Mouse (Mus musculus) adrenal gland, postnatal 14 days (tissue): ENCODE results near the gene Gm45140. TPM values are rescaled to one million over a fixed set of nuclear protein-coding genes. Genes with fewer than 3 reads are reported as not detected.

Experiments
- DNase-seq: peaks from one replicate; pipeline ENCODE4 v3.0.0; 2021; ENCODE audit warnings: mixed read lengths
- total RNA-seq: library from RNA; stranded (reverse); gene quantifications from 2 replicates; pipeline ENCODE4 v1.2.3, GENCODE M21; 2021

The Gm45140 gene
- total RNA-seq, 1 experiment from 2014 or later: 6.1 TPM

DNA sequence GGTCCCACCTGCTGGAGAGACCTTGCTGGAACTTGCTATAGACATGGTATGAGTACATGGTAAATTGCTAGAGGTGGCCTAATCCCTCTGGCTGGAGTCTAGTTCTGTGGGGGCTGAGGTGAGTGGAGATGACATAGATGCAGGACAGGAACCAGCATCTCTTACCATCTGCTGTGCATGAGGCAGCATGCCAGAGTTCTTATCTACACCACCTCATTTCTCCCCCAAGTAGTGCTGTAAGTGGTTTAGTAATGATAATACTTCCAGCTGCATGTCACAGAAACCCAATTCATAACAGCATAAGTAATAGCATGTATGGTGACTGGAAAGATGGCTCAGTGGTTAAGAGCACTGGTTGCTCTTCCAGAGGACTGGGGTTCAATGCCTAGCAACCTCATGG, 95.1 kb downstream of the Gm45140 start:
- no peak for DNase-seq

DNA sequence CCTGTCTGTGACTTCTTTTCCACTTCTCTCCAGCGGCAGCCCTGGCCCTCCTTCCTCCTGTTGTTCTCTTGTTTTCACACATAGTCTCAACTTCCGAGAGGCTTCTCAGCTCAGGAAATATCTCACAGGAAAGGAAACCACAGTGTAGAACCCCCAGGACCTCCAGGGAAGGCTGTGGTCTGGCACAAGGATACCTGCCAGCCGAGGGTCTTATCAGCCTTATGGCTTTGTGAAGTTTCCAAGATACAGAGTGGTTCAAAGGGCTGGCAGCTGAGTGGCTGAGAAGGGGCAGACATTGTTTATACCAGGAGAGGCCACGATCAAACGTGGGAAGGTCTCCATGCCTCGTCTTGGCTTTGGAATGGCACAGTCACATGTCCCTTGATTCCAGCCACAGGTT, 95.7 kb downstream of the Gm45140 start:
- no peak for DNase-seq

Other genes with a start within 250 kb of the Gm45140 start
- 0.71 and 0.93 TPM in 2 replicates for gene Prokr1, start 245.1 kb downstream of the Gm45140 start, total RNA-seq
- 5.9 and 6.9 TPM in 2 replicates for gene Aplf, start 163.6 kb downstream of the Gm45140 start, total RNA-seq
- gene Efcc1, start 104.9 kb downstream of the Gm45140 start, total RNA-seq: 1.1 and 2.5 TPM in 2 replicates
- 0.52 and 0.60 TPM in 2 replicates for gene Gp9, start 57.7 kb downstream of the Gm45140 start, total RNA-seq
- gene Rab43, start 23.6 kb downstream of the Gm45140 start, total RNA-seq: 27.8 and 33.2 TPM in 2 replicates
- gene Isy1, start 3.0 kb upstream of the Gm45140 start, total RNA-seq: 41.0 and 42.3 TPM in 2 replicates
- 392 and 410 TPM in 2 replicates for gene Cnbp, start 15.3 kb upstream of the Gm45140 start, total RNA-seq
- 93.2 and 98.2 TPM in 2 replicates for gene Copg1, start 52.0 kb upstream of the Gm45140 start, total RNA-seq
- 23.3 and 24.8 TPM in 2 replicates for gene Hmces, start 78.1 kb upstream of the Gm45140 start, total RNA-seq
- gene H1fx, start 145.8 kb upstream of the Gm45140 start, total RNA-seq: 23.8 and 24.9 TPM in 2 replicates
- 280 and 282 TPM in 2 replicates for gene Rab7, start 209.5 kb upstream of the Gm45140 start, total RNA-seq
- 183 and 185 TPM in 2 replicates for gene Rpn1, start 248.7 kb upstream of the Gm45140 start, total RNA-seq